Mouse (Mus musculus) kidney, postnatal 10 days (tissue): ENCODE measurements at regions not wholly inside any gene's neighbourhood (a gene's known extent, or its start where the extent isn't known, plus 50 kb on each side); places are given as distances from the start of the nearest gene placed in this dataset.
A peak's percentile ranks its signal among the peaks of the same experiment; 100 is the strongest.

Source experiments
- DNase-seq: peaks from one replicate; pipeline ENCODE4 v3.0.0; 2021; ENCODE audit warnings: mixed read lengths

- peak; percentile 5 for DNase-seq
These were observed 774.6 kb downstream of the Brinp1 start for GRCm38 (mm10) chr4:68179551-68179950.

- no peak for DNase-seq
These were observed 797.7 kb downstream of the Brinp1 start for GRCm38 (mm10) chr4:68156499-68156898.

GRCm38 (mm10) chr4:68148483-68149069 is 805.6 kb downstream of the Brinp1 start:
- DNase-seq = no peak

GRCm38 (mm10) chr4:68128124-68128523 is 826.1 kb downstream of the Brinp1 start:
- no peak for DNase-seq

- no peak for DNase-seq
These were observed 839.7 kb downstream of the Brinp1 start for GRCm38 (mm10) chr4:68114502-68114901.

- no peak for DNase-seq
These were observed 868.9 kb downstream of the Brinp1 start for GRCm38 (mm10) chr4:68085255-68085654.

- no peak for DNase-seq
These were observed 897.2 kb downstream of the Brinp1 start for GRCm38 (mm10) chr4:68056813-68057578.

GRCm38 (mm10) chr4:68022891-68023303 is 931.3 kb downstream of the Brinp1 start:
- peak; percentile 19 for DNase-seq

GRCm38 (mm10) chr4:68011371-68011770 is 942.8 kb downstream of the Brinp1 start:
- no peak for DNase-seq

GRCm38 (mm10) chr4:67994796-67995283 is 959.4 kb downstream of the Brinp1 start:
- no peak for DNase-seq

GRCm38 (mm10) chr4:67963456-67963855 is 990.7 kb downstream of the Brinp1 start:
- no peak for DNase-seq

GRCm38 (mm10) chr4:67948000-67948399 is 1006.2 kb downstream of the Brinp1 start:
- DNase-seq = no peak

- no peak for DNase-seq
These were observed 1021.7 kb downstream of the Brinp1 start for GRCm38 (mm10) chr4:67932481-67932880.

- DNase-seq = no peak
These were observed 1055.1 kb downstream of the Brinp1 start for GRCm38 (mm10) chr4:67899109-67899508.

GRCm38 (mm10) chr4:67891946-67892575 is 1062.1 kb downstream of the Brinp1 start:
- DNase-seq = no peak

GRCm38 (mm10) chr4:67887954-67888353 is 1060.6 kb downstream of the Tlr4 start:
- no peak for DNase-seq

GRCm38 (mm10) chr4:67885204-67885603 is 1057.8 kb downstream of the Tlr4 start:
- peak; percentile 3 for DNase-seq

GRCm38 (mm10) chr4:67862218-67862617 is 1034.8 kb downstream of the Tlr4 start:
- no peak for DNase-seq

- no peak for DNase-seq
These were observed 1034.4 kb downstream of the Tlr4 start for GRCm38 (mm10) chr4:67861801-67862200.

GRCm38 (mm10) chr4:67853001-67853400 is 1025.6 kb downstream of the Tlr4 start:
- DNase-seq = no peak

- DNase-seq = no peak
These were observed 1006.0 kb downstream of the Tlr4 start for GRCm38 (mm10) chr4:67833397-67833796.

GRCm38 (mm10) chr4:67825484-67825883 is 998.1 kb downstream of the Tlr4 start:
- no peak for DNase-seq

- no peak for DNase-seq
These were observed 968.7 kb downstream of the Tlr4 start for GRCm38 (mm10) chr4:67796050-67796449.
